Mouse (Mus musculus): ENCODE data around the gene Bcdin3d. TPM values are rescaled to one million over a fixed set of nuclear protein-coding genes. Genes with fewer than 3 reads are reported as not detected.
A peak's percentile ranks its signal among the peaks of the same experiment; 100 is the strongest.

Gene Bcdin3d
- 11.9 TPM in 2 replicates for polyA plus RNA-seq (2014; fragmentation: Nextera tagmentation; extraction: Ambion mirVana)

GRCm38 (mm10) chr15:99474576-99474926 lies at the start of gene Bcdin3d:
Gene Bcdin3d, minus strand, starts transcription at chr15:99474730.
- Histone ChIP-seq H3K27me3 (ENCODE audit: control insufficient read depth, insufficient read depth, low read length) (no peaks in the 10 kb centered on the region), H3K9me3 (replicated peaks; ENCODE audit: control insufficient read depth, low read length) (no peaks in the 10 kb centered on the region), H3K27ac (ENCODE audit: low read depth, low read length) (peak within 1 kb of the TSS; percentile 94), H3K4me3 (ENCODE audit: low read depth, low read length) (peak within 1 kb of the TSS; percentile 71), H3K9ac (ENCODE audit: low read depth, low read length) (peak within 1 kb of the TSS; percentile 93), H3K4me2 (peak within 1 kb of the TSS; percentile 81), H3K36me3 (ENCODE audit: control insufficient read depth, insufficient read depth, low read length) (peaks cover 4% of the 10 kb centered on the region; the same call in 1 of the 2 replicates), H3K4me1 (ENCODE audit: control insufficient read depth, insufficient read depth, low read length) (no peaks in the 10 kb centered on the region; the same call in 1 of the 2 replicates)
- peak; percentile 78 for ATAC-seq (replicated peaks; ENCODE audit: insufficient number of reproducible peaks, low FRiP score, low TSS enrichment)
- 1% methylated on average over 26 of the region's 26 CpGs for WGBS (ENCODE audit: insufficient replicate concordance)

GRCm38 (mm10) chr15:99520306-99520705 lies 45.8 kb upstream of the Bcdin3d start:
- ATAC-seq (replicated peaks; ENCODE audit: insufficient number of reproducible peaks, low FRiP score, low TSS enrichment): no peak
- Histone ChIP-seq H3K27me3 (ENCODE audit: control insufficient read depth, insufficient read depth, low read length) (peaks cover 68% of the 10 kb centered on the region), H3K36me3 (ENCODE audit: control insufficient read depth, insufficient read depth, low read length) (no peaks in the 10 kb centered on the region), H3K9me3 (replicated peaks; ENCODE audit: control insufficient read depth, low read length) (no peaks in the 10 kb centered on the region), H3K27ac (ENCODE audit: low read depth, low read length) (no peak overlapping the region), H3K4me3 (ENCODE audit: low read depth, low read length) (no peak overlapping the region), H3K4me1 (ENCODE audit: control insufficient read depth, insufficient read depth, low read length) (no peaks in the 10 kb centered on the region), H3K4me2 (no peak overlapping the region), H3K9ac (ENCODE audit: low read depth, low read length) (no peak overlapping the region)
- 51% methylated on average over 7 of the region's 7 CpGs for WGBS (ENCODE audit: insufficient replicate concordance)

GRCm38 (mm10) chr15:99519626-99520025 lies 45.1 kb upstream of the Bcdin3d start:
- H3K4me2 ChIP-seq: no peak overlapping the region
- ATAC-seq (replicated peaks; ENCODE audit: insufficient number of reproducible peaks, low FRiP score, low TSS enrichment): no peak
- H3K9me3 ChIP-seq (replicated peaks; ENCODE audit: control insufficient read depth, low read length): no peaks in the 10 kb centered on the region
- H3K4me3 ChIP-seq (ENCODE audit: low read depth, low read length): no peak overlapping the region
- H3K36me3 ChIP-seq (ENCODE audit: control insufficient read depth, insufficient read depth, low read length): no peaks in the 10 kb centered on the region
- no peak overlapping the region for H3K9ac ChIP-seq (ENCODE audit: low read depth, low read length)
- H3K4me1 ChIP-seq (ENCODE audit: control insufficient read depth, insufficient read depth, low read length): no peaks in the 10 kb centered on the region
- peaks cover 71% of the 10 kb centered on the region for H3K27me3 ChIP-seq (ENCODE audit: control insufficient read depth, insufficient read depth, low read length)
- H3K27ac ChIP-seq (ENCODE audit: low read depth, low read length): no peak overlapping the region
- 84% methylated on average over 9 of the region's 9 CpGs for WGBS (ENCODE audit: insufficient replicate concordance)

- Histone ChIP-seq H3K4me2 (no peak overlapping the region), H3K4me1 (ENCODE audit: control insufficient read depth, insufficient read depth, low read length) (no peaks in the 10 kb centered on the region), H3K27ac (ENCODE audit: low read depth, low read length) (no peak overlapping the region), H3K27me3 (ENCODE audit: control insufficient read depth, insufficient read depth, low read length) (peaks cover 72% of the 10 kb centered on the region), H3K36me3 (ENCODE audit: control insufficient read depth, insufficient read depth, low read length) (no peaks in the 10 kb centered on the region), H3K4me3 (ENCODE audit: low read depth, low read length) (no peak overlapping the region), H3K9me3 (replicated peaks; ENCODE audit: control insufficient read depth, low read length) (no peaks in the 10 kb centered on the region), H3K9ac (ENCODE audit: low read depth, low read length) (no peak overlapping the region)
- 60% methylated on average over 7 of the region's 7 CpGs for WGBS (ENCODE audit: insufficient replicate concordance)
- no peak for ATAC-seq (replicated peaks; ENCODE audit: insufficient number of reproducible peaks, low FRiP score, low TSS enrichment)
Measured at GRCm38 (mm10) chr15:99517715-99518114, 43.2 kb upstream of the Bcdin3d start.

DNA sequence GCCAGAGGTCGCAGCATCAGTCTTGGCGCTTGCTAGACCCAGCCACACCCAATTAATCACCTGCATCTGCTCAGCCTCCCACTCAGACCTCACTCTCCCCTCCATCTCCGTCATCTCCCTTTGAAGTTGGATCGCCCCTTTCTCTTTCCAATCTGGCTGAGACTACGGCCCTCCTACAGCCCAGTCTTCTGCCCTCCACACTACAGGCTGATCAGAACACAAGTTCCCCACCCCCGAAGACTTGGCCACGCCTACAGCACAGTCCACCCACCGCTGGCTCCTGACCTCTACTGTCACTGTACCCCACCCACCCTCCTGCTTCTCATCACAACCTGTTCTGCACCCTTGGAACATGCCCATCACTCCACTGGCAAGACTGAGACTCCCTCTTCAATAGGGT lies 42.2 kb upstream of the Bcdin3d start:
- no peak overlapping the region for H3K9ac ChIP-seq (ENCODE audit: low read depth, low read length)
- H3K4me1 ChIP-seq (ENCODE audit: control insufficient read depth, insufficient read depth, low read length): no peaks in the 10 kb centered on the region
- 54% methylated on average over 8 of the region's 8 CpGs for WGBS (ENCODE audit: insufficient replicate concordance)
- no peak for ATAC-seq (replicated peaks; ENCODE audit: insufficient number of reproducible peaks, low FRiP score, low TSS enrichment)
- no peaks in the 10 kb centered on the region for H3K36me3 ChIP-seq (ENCODE audit: control insufficient read depth, insufficient read depth, low read length)
- H3K9me3 ChIP-seq (replicated peaks; ENCODE audit: control insufficient read depth, low read length): no peaks in the 10 kb centered on the region
- no peak overlapping the region for H3K4me3 ChIP-seq (ENCODE audit: low read depth, low read length)
- H3K4me2 ChIP-seq: no peak overlapping the region
- peaks cover 67% of the 10 kb centered on the region for H3K27me3 ChIP-seq (ENCODE audit: control insufficient read depth, insufficient read depth, low read length)
- H3K27ac ChIP-seq (ENCODE audit: low read depth, low read length): no peak overlapping the region

- no peak for ATAC-seq (replicated peaks; ENCODE audit: insufficient number of reproducible peaks, low FRiP score, low TSS enrichment)
- no peak overlapping the region for H3K27ac ChIP-seq (ENCODE audit: low read depth, low read length)
- peaks cover 49% of the 10 kb centered on the region for H3K27me3 ChIP-seq (ENCODE audit: control insufficient read depth, insufficient read depth, low read length)
- H3K9ac ChIP-seq (ENCODE audit: low read depth, low read length): no peak overlapping the region
- no peaks in the 10 kb centered on the region for H3K4me1 ChIP-seq (ENCODE audit: control insufficient read depth, insufficient read depth, low read length)
- H3K36me3 ChIP-seq (ENCODE audit: control insufficient read depth, insufficient read depth, low read length): no peaks in the 10 kb centered on the region
- 82% methylated on average over 15 of the region's 15 CpGs for WGBS (ENCODE audit: insufficient replicate concordance)
- no peaks in the 10 kb centered on the region for H3K9me3 ChIP-seq (replicated peaks; ENCODE audit: control insufficient read depth, low read length)
- no peak overlapping the region for H3K4me2 ChIP-seq
- no peak overlapping the region for H3K4me3 ChIP-seq (ENCODE audit: low read depth, low read length)
Measured at GRCm38 (mm10) chr15:99511797-99512525, 37.4 kb upstream of the Bcdin3d start.

DNA sequence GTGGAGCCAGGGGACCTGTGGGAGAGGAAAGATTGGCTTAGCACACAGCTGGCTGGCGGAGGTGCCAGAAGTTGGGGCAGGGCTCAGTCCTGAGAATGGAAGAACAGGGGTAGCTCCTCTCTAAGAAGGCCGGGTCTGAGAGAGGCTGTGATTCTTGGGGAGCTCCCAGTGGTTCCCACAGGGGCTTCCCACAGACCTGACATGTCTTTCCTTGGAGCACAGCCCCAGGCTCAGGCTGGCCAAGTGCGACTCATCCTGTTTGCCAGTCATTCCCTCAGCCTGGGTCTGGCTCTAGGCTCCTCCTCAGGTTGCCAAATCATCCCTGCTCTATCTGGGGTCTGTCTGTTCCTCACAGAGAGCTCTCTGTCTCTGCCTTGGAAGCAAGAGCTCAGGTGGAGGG lies 36.1 kb upstream of the Bcdin3d start:
- Histone ChIP-seq H3K36me3 (ENCODE audit: control insufficient read depth, insufficient read depth, low read length) (no peaks in the 10 kb centered on the region), H3K9ac (ENCODE audit: low read depth, low read length) (no peak overlapping the region), H3K27ac (ENCODE audit: low read depth, low read length) (no peak overlapping the region), H3K9me3 (replicated peaks; ENCODE audit: control insufficient read depth, low read length) (no peaks in the 10 kb centered on the region), H3K27me3 (ENCODE audit: control insufficient read depth, insufficient read depth, low read length) (peaks cover 46% of the 10 kb centered on the region), H3K4me2 (no peak overlapping the region), H3K4me1 (ENCODE audit: control insufficient read depth, insufficient read depth, low read length) (peaks cover 5% of the 10 kb centered on the region; the same call in 1 of the 2 replicates), H3K4me3 (ENCODE audit: low read depth, low read length) (no peak overlapping the region)
- WGBS (ENCODE audit: insufficient replicate concordance): 70% methylated on average over 3 of the region's 3 CpGs
- no peak for ATAC-seq (replicated peaks; ENCODE audit: insufficient number of reproducible peaks, low FRiP score, low TSS enrichment)

DNA sequence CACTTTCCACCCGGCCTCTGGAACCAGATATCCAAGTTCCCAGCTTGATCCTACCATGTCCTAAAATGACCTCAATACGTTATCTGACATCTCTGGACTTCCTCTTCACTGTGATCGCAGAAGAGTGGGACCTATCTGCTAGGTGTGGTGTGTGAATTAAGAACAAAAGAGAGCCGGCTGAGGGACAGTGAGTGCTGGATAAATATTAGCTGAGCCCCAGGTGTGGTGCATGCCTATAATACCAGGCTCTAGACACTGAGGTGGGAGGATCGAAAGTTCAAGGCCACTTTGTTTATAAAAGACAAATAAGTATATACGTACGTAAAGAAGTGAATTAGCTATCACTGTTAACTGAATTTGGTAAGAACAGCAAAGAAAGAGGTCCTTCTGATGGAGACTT lies 35.3 kb upstream of the Bcdin3d start:
- H3K9ac ChIP-seq (ENCODE audit: low read depth, low read length): no peak overlapping the region
- no peak overlapping the region for H3K4me2 ChIP-seq
- H3K36me3 ChIP-seq (ENCODE audit: control insufficient read depth, insufficient read depth, low read length): no peaks in the 10 kb centered on the region
- ATAC-seq (replicated peaks; ENCODE audit: insufficient number of reproducible peaks, low FRiP score, low TSS enrichment): no peak
- H3K27me3 ChIP-seq (ENCODE audit: control insufficient read depth, insufficient read depth, low read length): peaks cover 47% of the 10 kb centered on the region
- no peak overlapping the region for H3K27ac ChIP-seq (ENCODE audit: low read depth, low read length)
- no peaks in the 10 kb centered on the region for H3K9me3 ChIP-seq (replicated peaks; ENCODE audit: control insufficient read depth, low read length)
- 66% methylated on average over 7 of the region's 7 CpGs for WGBS (ENCODE audit: insufficient replicate concordance)
- H3K4me3 ChIP-seq (ENCODE audit: low read depth, low read length): no peak overlapping the region
- peaks cover 13% of the 10 kb centered on the region for H3K4me1 ChIP-seq (ENCODE audit: control insufficient read depth, insufficient read depth, low read length)
